Mouse (Mus musculus) small intestine, adult 2 months (tissue): ENCODE measurements around the gene Mfrp.

Source experiments
- CTCF ChIP-seq: fragments of 200-500 bp; IDR thresholded peaks from 2 replicates; pipeline ENCODE4 v1.5.1; 2012; ENCODE audit warnings: low read depth, mild to moderate bottlenecking, control low read depth, inconsistent platforms, low read length, moderate library complexity, mixed read lengths; ENCODE audit not compliant: insufficient replicate concordance, insufficient read length; ENCODE audit errors: extremely low read depth
- POLR2A ChIP-seq: fragments of 200-500 bp; IDR thresholded peaks from 2 replicates; pipeline ENCODE4 v1.6.1; 2012; ENCODE audit warnings: low read depth, mild to moderate bottlenecking, control low read depth, inconsistent platforms, low read length, moderate library complexity

GRCm38 (mm10) chr9:44106182-44106581, 4.7 kb downstream of the Mfrp start:
- TF ChIP-seq CTCF (no peak), POLR2A (no peak)
